Mouse (Mus musculus) neural tube, postnatal 0 days (tissue): ENCODE data around the gene Spata2. TPM values are rescaled to one million over a fixed set of nuclear protein-coding genes. Genes with fewer than 3 reads are reported as not detected.

Experiments used
- polyA plus RNA-seq: library from polyadenylated mRNA; unstranded; fragments of >200 nt; fragmentation: Nextera tagmentation; extraction: Ambion mirVana; gene quantifications from 2 replicates; pipeline ENCODE4 v1.2.1, GENCODE M21; 2015

The Spata2 gene
- polyA plus RNA-seq: 22.1 TPM in 2 replicates

DNA sequence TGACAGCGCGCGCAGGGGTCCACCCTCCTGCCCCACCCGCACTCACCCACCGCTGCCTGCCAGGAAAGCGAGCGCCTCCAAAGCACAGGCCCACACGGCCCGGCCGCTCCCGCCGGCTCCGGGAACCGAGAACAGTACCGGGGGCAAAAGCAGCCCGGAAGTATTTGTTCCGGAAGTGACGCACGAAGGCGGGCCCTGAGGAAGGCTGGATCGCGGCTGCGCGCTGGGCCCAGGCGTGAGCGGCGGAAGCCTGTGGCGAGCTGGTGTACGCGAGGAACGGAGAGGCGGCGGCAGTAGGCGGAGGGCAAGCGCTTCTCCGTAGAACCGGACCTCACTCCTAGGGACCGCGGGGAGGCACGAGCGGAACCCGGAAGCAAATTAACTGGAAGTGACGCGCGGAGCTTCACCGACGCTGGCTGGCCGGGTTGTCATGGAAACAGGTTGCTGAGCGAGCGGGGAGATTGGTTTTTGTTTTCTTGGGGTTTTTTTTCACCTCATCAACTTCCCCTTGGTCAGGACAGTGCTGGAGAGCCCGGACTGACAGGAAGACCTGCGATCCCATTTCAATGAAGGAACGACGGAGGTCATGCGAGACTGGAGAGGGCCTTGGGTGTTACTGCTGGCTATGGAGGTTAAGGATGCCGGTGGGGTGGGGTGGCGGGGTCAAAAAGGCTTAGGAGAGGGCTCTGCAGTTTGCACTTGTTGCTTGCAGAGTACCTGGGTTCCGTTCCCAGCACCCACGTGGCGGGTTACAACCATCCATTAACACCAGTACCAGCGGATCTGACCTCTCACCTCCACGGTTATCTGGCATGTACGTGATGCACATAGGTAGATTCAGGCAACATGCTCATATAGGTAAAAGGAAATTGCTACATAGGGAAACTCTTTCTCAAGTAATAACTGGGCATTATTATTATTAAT is at the start of gene Spata2:
Gene Spata2 (minus strand): TSS at position 175 of the 924 bp plus-strand sequence.

DNA sequence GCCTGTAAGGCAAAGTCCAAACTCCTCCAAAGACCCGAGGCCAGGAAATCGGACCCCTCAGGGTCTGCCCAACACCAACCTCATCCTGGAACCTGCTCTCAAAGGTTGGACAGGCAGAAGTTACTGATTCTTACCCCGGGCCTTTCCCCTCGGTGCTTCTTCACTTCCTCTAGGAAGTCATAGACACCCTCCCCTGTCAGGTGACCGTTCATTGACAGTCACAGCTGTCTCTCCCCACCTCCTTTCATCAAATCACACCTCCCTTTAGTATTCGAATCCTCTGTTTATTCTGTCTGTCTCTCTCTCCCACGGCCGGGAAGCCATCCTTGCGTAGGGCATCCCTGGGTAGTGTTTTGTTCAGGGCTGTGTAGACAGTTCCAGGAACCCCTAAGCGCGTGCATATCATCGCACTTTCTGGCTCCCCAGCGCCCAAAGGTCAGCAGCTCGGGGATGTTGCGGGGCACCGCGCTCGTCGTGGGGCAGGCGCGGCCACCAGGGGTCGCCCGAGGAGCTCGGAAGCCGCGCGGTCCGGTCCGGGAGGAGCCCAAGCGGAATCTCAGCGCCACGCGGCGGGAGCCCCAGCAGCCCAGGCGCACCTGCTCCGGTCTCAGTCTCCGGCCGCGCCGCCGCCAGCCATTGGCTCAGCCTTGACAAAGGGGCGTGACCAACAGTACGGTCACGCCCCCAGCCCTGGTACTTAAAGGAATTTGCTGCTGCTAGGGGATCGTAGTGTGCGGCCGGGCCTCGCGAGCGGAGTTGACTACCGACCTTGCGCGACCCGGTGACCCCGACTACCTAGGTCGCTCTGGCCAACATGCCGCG is 45.0 kb upstream of the Spata2 start, which contains the start of gene Snai1:
Gene Snai1 (plus strand): TSS at position 720 of the 822 bp plus-strand sequence.

DNA sequence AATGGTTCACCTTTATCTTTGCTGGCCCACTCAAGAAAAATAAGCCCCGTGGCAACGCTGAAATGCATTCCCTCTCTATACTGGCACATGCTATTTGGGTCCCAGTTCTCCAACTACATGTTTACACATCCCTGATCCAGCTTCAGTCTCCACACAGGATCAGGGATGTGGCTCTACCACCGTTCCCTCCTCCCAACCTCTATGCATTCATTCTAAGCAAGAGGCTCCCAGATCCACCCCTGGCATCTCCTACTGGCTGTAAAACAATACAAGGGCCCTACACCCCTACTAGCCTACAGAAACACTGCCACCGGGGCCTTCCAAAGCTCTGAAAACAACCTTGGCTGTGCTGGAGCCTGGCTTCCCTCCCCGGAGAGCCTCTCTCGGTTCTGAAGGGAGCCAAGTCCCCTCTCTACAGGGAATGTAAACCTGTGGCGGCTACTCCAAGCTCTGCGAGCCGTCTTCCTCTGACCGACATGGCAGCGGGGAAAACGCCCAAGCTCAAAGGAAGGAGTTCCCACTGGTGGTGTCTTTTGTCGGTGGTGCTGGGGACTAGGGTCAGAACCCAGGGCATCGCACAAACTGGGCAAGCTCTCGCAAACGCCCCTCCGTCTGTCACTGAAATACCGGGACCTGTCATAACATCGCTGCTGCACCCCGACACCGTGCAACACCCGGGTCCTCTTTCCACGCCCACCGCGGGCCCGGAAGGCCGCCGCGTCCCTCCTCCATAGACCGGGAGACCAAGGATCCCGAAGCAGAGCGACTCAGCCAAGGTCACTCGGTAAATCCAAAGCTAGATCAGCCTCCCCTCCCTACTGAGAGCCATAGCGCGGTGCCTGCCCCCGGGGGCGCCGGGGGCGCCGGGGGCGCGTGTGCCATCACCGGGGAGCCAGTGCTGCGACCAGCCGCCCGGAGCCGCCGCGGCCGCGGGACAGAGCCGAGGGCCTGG is 654 bp downstream of the Spata2 start, which contains the start of gene Rnf114:
Gene Rnf114 (plus strand): TSS at position 889 of the 952 bp plus-strand sequence.

Other genes starting within 250 kb of the Spata2 start
- 41.3 and 45.0 TPM in 2 replicates for gene B4galt5, start 143.7 kb downstream of the Spata2 start, polyA plus RNA-seq
- 16.1 and 18.0 TPM in 2 replicates for gene Slc9a8, start 71.2 kb downstream of the Spata2 start, polyA plus RNA-seq
- 67.8 and 74.1 TPM in 2 replicates for gene Rnf114, start 242 bp downstream of the Spata2 start, polyA plus RNA-seq
- 5.8 and 7.0 TPM in 2 replicates for gene Snai1, start 45.3 kb upstream of the Spata2 start, polyA plus RNA-seq
- gene Ube2v1, start 139.2 kb upstream of the Spata2 start, polyA plus RNA-seq: 365 and 402 TPM in 2 replicates
- gene Gm20431, start 168.6 kb upstream of the Spata2 start, polyA plus RNA-seq: 14.2 and 15.3 TPM in 2 replicates
- gene Cebpb, start 196.0 kb upstream of the Spata2 start, polyA plus RNA-seq: 7.2 and 11.7 TPM in 2 replicates
- gene Tmem189, start 196.9 kb upstream of the Spata2 start, polyA plus RNA-seq: 58.8 and 61.4 TPM in 2 replicates